Mouse (Mus musculus): ENCODE data around the gene 2900026A02Rik. TPM values are rescaled to one million over a fixed set of nuclear protein-coding genes. Genes with fewer than 3 reads are reported as not detected.

The 2900026A02Rik gene
- polyA plus RNA-seq, 1 experiment from 2014 or later, result 12.6 TPM

- no peaks in the 10 kb centered on the region for H3K27me3 ChIP-seq (ENCODE audit: control insufficient read depth, insufficient read depth, low read depth, low read length)
- no peak overlapping the region for H3K27ac ChIP-seq (ENCODE audit: low read length)
- H3K9me3 ChIP-seq (ENCODE audit: control insufficient read depth, low read length), result no peaks in the 10 kb centered on the region
- no peak overlapping the region for H3K4me3 ChIP-seq (ENCODE audit: low read length)
- H3K4me1 ChIP-seq (replicated peaks; ENCODE audit: control insufficient read depth, insufficient read depth, low read length), result no peaks in the 10 kb centered on the region
- no peak for ATAC-seq (ENCODE audit: low read depth)
- 83% methylated on average over 11 of the region's 11 CpGs for WGBS
- H3K9ac ChIP-seq (ENCODE audit: low read length), result no peak overlapping the region
- H3K36me3 ChIP-seq (ENCODE audit: control insufficient read depth, insufficient read depth, low read length), result peaks cover 6% of the 10 kb centered on the region; the same call in 1 of the 2 replicates
- no peak overlapping the region for H3K4me2 ChIP-seq (ENCODE audit: low read depth, low read length)
Measured at GRCm38 (mm10) chr5:113090750-113091149, 130.3 kb downstream of the 2900026A02Rik start.

- Histone ChIP-seq H3K4me2 (ENCODE audit: low read depth, low read length) (no peak overlapping the region), H3K4me3 (ENCODE audit: low read length) (no peak overlapping the region), H3K4me1 (replicated peaks; ENCODE audit: control insufficient read depth, insufficient read depth, low read length) (no peaks in the 10 kb centered on the region), H3K27ac (ENCODE audit: low read length) (no peak overlapping the region), H3K27me3 (ENCODE audit: control insufficient read depth, insufficient read depth, low read depth, low read length) (no peaks in the 10 kb centered on the region), H3K36me3 (ENCODE audit: control insufficient read depth, insufficient read depth, low read length) (peaks cover 6% of the 10 kb centered on the region; the same call in 1 of the 2 replicates), H3K9ac (ENCODE audit: low read length) (no peak overlapping the region), H3K9me3 (ENCODE audit: control insufficient read depth, low read length) (no peaks in the 10 kb centered on the region)
- ATAC-seq (ENCODE audit: low read depth), result no peak
- 83% methylated on average over 24 of the region's 24 CpGs for WGBS
Measured at GRCm38 (mm10) chr5:113090077-113090690, 130.9 kb downstream of the 2900026A02Rik start.

- Histone ChIP-seq H3K4me1 (replicated peaks; ENCODE audit: control insufficient read depth, insufficient read depth, low read length) (no peaks in the 10 kb centered on the region), H3K27ac (ENCODE audit: low read length) (no peak overlapping the region), H3K9ac (ENCODE audit: low read length) (no peak overlapping the region), H3K4me2 (ENCODE audit: low read depth, low read length) (no peak overlapping the region), H3K36me3 (ENCODE audit: control insufficient read depth, insufficient read depth, low read length) (peaks cover 6% of the 10 kb centered on the region; the same call in 1 of the 2 replicates), H3K4me3 (ENCODE audit: low read length) (no peak overlapping the region), H3K9me3 (ENCODE audit: control insufficient read depth, low read length) (peaks cover 3% of the 10 kb centered on the region), H3K27me3 (ENCODE audit: control insufficient read depth, insufficient read depth, low read depth, low read length) (no peaks in the 10 kb centered on the region)
- WGBS, result 66% methylated on average over 2 of the region's 2 CpGs
- no peak for ATAC-seq (ENCODE audit: low read depth)
Measured at GRCm38 (mm10) chr5:113087465-113087864, 133.6 kb downstream of the 2900026A02Rik start.

DNA sequence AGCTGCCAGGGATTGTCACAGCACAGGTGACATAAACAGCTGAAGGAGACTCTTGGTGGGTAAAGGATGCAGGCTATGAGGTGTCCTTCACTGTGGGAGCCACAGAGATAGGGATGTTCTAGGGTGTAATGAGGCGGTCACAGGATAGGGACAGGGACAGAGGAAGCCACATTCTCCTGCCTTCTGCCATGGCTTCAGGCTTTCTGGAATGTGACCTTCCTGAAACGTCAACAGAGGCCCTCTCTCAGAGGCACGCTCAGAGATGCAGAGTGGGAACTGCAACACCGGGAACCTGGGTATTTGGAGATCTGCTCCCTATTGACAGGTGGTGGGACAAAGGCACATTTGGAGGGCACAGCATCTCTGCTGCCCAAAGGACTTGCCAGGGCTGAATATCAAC, 134.0 kb downstream of the 2900026A02Rik start:
- 40% methylated on average over 4 of the region's 4 CpGs for WGBS
- Histone ChIP-seq H3K9me3 (ENCODE audit: control insufficient read depth, low read length) (peaks cover 3% of the 10 kb centered on the region), H3K4me1 (replicated peaks; ENCODE audit: control insufficient read depth, insufficient read depth, low read length) (no peaks in the 10 kb centered on the region), H3K27me3 (ENCODE audit: control insufficient read depth, insufficient read depth, low read depth, low read length) (no peaks in the 10 kb centered on the region), H3K36me3 (ENCODE audit: control insufficient read depth, insufficient read depth, low read length) (peaks cover 6% of the 10 kb centered on the region; the same call in 1 of the 2 replicates), H3K27ac (ENCODE audit: low read length) (no peak overlapping the region), H3K4me2 (ENCODE audit: low read depth, low read length) (no peak overlapping the region), H3K9ac (ENCODE audit: low read length) (no peak overlapping the region), H3K4me3 (ENCODE audit: low read length) (no peak overlapping the region)
- no peak for ATAC-seq (ENCODE audit: low read depth)

DNA sequence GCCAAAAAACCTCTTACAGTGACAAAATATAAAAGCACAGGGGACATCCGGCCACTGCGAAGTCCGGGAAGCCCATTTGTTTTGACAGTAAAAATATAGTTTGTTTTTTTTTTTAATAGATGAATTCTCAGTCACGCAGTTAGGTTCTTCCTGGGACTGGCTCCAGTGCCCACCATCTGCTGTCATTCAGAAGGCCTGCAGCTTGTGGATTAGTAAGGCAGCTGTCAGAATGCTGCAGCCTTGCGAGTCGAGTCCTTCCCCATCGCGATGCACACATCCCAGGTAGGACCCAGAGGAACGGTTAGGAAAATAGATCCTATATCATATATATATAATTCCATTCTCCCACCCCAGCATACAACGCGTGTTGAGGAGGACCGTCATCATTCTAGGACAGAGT, 134.6 kb downstream of the 2900026A02Rik start:
- ATAC-seq (ENCODE audit: low read depth), result no peak
- no peak overlapping the region for H3K9ac ChIP-seq (ENCODE audit: low read length)
- H3K4me1 ChIP-seq (replicated peaks; ENCODE audit: control insufficient read depth, insufficient read depth, low read length), result no peaks in the 10 kb centered on the region
- H3K4me2 ChIP-seq (ENCODE audit: low read depth, low read length), result no peak overlapping the region
- no peaks in the 10 kb centered on the region for H3K27me3 ChIP-seq (ENCODE audit: control insufficient read depth, insufficient read depth, low read depth, low read length)
- WGBS, result 57% methylated on average over 12 of the region's 12 CpGs
- H3K9me3 ChIP-seq (ENCODE audit: control insufficient read depth, low read length), result peaks cover 3% of the 10 kb centered on the region
- peaks cover 6% of the 10 kb centered on the region; the same call in 1 of the 2 replicates for H3K36me3 ChIP-seq (ENCODE audit: control insufficient read depth, insufficient read depth, low read length)
- no peak overlapping the region for H3K27ac ChIP-seq (ENCODE audit: low read length)
- H3K4me3 ChIP-seq (ENCODE audit: low read length), result no peak overlapping the region

DNA sequence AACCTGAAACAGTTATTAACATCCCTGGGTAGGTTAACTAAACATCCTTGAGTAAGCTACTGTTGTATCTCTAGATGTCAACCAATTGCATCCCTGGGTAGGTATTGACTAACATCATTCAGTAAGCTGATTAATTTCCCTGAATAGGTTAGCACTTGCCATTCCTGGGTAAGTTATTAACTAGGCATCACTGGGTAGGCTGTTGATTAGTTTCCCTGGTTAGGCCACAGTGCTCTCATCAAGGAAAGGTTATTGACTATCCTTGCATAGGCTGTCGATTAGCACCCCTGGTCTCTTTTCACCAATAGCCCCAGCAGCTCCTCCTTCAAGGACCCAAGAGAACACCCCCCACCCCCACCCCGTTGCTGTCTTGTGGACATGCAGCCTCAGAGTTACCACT, 135.1 kb downstream of the 2900026A02Rik start:
- 52% methylated on average over 2 of the region's 2 CpGs for WGBS
- H3K4me3 ChIP-seq (ENCODE audit: low read length), result no peak overlapping the region

DNA sequence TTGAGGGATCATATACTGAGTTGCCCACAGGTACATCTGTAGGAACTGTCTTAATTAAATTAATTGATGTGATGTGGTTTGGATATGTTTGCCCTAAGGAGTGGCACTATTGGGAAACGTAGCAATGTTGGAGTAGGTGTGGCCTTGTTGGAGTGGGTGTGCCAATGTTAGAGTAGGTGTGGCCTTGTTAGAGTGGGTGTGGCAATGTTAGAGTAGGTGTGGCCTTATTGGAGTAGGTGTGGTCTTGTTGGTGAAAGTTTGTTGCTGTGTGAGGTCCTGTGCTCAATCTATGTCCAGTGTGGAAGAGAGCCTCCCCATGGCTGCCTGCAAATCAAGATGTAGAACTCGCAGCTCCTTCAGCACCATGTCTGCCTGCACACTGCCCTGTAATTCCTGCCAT, 136.7 kb downstream of the 2900026A02Rik start:
- Histone ChIP-seq H3K27ac (ENCODE audit: low read length) (no peak overlapping the region), H3K36me3 (ENCODE audit: control insufficient read depth, insufficient read depth, low read length) (no peaks in the 10 kb centered on the region), H3K9ac (ENCODE audit: low read length) (no peak overlapping the region), H3K4me3 (ENCODE audit: low read length) (no peak overlapping the region), H3K4me1 (replicated peaks; ENCODE audit: control insufficient read depth, insufficient read depth, low read length) (no peaks in the 10 kb centered on the region), H3K4me2 (ENCODE audit: low read depth, low read length) (no peak overlapping the region), H3K9me3 (ENCODE audit: control insufficient read depth, low read length) (peaks cover 3% of the 10 kb centered on the region), H3K27me3 (ENCODE audit: control insufficient read depth, insufficient read depth, low read depth, low read length) (no peaks in the 10 kb centered on the region)
- no peak for ATAC-seq (ENCODE audit: low read depth)
- 77% methylated on average over 2 of the region's 2 CpGs for WGBS

More for the DNA sequence above, 135.1 kb downstream of the 2900026A02Rik start:
- Histone ChIP-seq H3K36me3 (ENCODE audit: control insufficient read depth, insufficient read depth, low read length) (0 out of 2 replicates have a peak, but pooled peaks cover 4% of the 10 kb centered on the region), H3K9me3 (ENCODE audit: control insufficient read depth, low read length) (peaks cover 3% of the 10 kb centered on the region), H3K4me2 (ENCODE audit: low read depth, low read length) (no peak overlapping the region), H3K27ac (ENCODE audit: low read length) (no peak overlapping the region), H3K4me1 (replicated peaks; ENCODE audit: control insufficient read depth, insufficient read depth, low read length) (no peaks in the 10 kb centered on the region), H3K27me3 (ENCODE audit: control insufficient read depth, insufficient read depth, low read depth, low read length) (no peaks in the 10 kb centered on the region), H3K9ac (ENCODE audit: low read length) (no peak overlapping the region)
- ATAC-seq (ENCODE audit: low read depth), result no peak

- no peaks in the 10 kb centered on the region for H3K4me1 ChIP-seq (replicated peaks; ENCODE audit: control insufficient read depth, insufficient read depth, low read length)
- no peaks in the 10 kb centered on the region for H3K27me3 ChIP-seq (ENCODE audit: control insufficient read depth, insufficient read depth, low read depth, low read length)
- no peak overlapping the region for H3K9ac ChIP-seq (ENCODE audit: low read length)
- H3K4me2 ChIP-seq (ENCODE audit: low read depth, low read length), result no peak overlapping the region
- peaks cover 3% of the 10 kb centered on the region for H3K9me3 ChIP-seq (ENCODE audit: control insufficient read depth, low read length)
- no peak overlapping the region for H3K4me3 ChIP-seq (ENCODE audit: low read length)
- ATAC-seq (ENCODE audit: low read depth), result 0 out of 2 replicates have a peak, but pooled peaks have one; percentile 28
- WGBS, result 39% methylated on average over 19 of the region's 19 CpGs
- no peak overlapping the region for H3K27ac ChIP-seq (ENCODE audit: low read length)
- H3K36me3 ChIP-seq (ENCODE audit: control insufficient read depth, insufficient read depth, low read length), result no peaks in the 10 kb centered on the region
Measured at GRCm38 (mm10) chr5:113082356-113083168, 138.5 kb downstream of the 2900026A02Rik start.

GRCm38 (mm10) chr5:113081439-113081838, 139.6 kb downstream of the 2900026A02Rik start, which contains the start of gene Crybb3:
TSS of gene Crybb3 (minus strand) at chr5:113081584.
- H3K4me2 ChIP-seq (ENCODE audit: low read depth, low read length), result no peak within 1 kb of the TSS
- no peak within 1 kb of the TSS for H3K27ac ChIP-seq (ENCODE audit: low read length)
- H3K4me3 ChIP-seq (ENCODE audit: low read length), result no peak within 1 kb of the TSS
- 64% methylated on average over 8 of the region's 8 CpGs for WGBS
- no peaks in the 10 kb centered on the region for H3K27me3 ChIP-seq (ENCODE audit: control insufficient read depth, insufficient read depth, low read depth, low read length)
- H3K9ac ChIP-seq (ENCODE audit: low read length), result no peak within 1 kb of the TSS
- H3K36me3 ChIP-seq (ENCODE audit: control insufficient read depth, insufficient read depth, low read length), result no peaks in the 10 kb centered on the region
- H3K4me1 ChIP-seq (replicated peaks; ENCODE audit: control insufficient read depth, insufficient read depth, low read length), result no peaks in the 10 kb centered on the region
- peaks cover 3% of the 10 kb centered on the region for H3K9me3 ChIP-seq (ENCODE audit: control insufficient read depth, low read length)
- ATAC-seq (ENCODE audit: low read depth), result no peak
